Mouse (Mus musculus) retina, adult 2 months (tissue): ENCODE measurements around the gene Abhd16b.

Source experiments
- DNase-seq: peaks from one replicate; pipeline ENCODE4 v3.0.0-alpha.2; 2012; ENCODE audit warnings: low read depth, low spot score

Gene Abhd16b

DNA sequence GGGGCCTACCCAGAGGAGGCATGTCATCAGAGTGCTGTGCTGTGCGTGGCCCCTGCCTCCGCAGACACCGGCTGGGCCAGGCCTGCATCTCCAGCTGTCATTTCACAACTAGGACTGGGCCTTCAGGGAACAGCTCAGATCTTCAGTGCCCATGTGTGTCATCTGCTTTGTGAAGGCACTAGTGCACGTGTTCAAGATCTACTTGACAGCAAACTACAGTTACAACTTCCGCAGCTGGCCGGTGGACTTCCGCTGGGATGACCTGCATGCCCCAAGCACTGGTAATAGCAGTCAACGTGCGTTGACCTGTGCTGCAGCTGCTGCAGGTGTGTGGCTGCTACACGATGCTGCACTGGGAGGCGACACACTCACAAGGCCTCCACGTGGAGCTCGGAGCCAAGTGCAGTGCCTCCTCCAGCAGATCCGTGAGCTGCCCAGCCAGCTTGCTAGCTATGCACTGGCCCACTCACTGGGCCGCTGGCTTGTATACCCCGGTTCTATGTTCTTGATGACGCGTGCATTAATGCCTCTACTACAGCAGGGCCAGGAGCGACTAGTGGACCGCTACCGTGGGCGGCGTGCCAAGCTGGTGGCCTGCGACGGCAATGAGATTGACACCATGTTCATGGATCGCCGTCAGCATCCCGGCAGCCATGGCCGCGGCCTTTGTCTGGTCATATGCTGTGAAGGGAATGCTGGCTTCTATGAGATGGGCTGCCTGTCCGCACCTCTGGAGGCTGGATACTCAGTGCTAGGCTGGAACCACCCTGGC is at the start of gene Abhd16b:
TSS of gene Abhd16b (plus strand) at position 51 of the 772 bp plus-strand sequence.
- no peak for DNase-seq

DNA sequence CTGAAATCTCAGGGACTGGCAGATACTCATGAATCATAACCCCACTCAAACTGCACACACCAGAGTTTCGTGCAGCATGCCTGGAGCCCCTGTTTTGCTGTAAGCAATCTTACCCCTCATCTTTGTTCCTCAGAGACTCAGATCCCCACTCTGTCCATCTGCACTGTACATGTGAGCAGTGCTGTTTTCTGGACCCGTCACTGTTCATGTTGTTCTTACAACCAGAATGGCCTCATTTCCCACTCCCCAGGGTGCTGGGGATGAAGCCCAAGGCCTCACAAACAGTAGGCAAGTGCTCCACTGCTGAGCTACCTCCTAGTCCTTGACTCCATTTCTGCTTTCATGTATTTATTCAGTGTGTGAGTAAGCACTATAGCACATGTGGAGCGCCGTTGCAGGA is 40.8 kb upstream of the Abhd16b start:
- no peak for DNase-seq

DNA sequence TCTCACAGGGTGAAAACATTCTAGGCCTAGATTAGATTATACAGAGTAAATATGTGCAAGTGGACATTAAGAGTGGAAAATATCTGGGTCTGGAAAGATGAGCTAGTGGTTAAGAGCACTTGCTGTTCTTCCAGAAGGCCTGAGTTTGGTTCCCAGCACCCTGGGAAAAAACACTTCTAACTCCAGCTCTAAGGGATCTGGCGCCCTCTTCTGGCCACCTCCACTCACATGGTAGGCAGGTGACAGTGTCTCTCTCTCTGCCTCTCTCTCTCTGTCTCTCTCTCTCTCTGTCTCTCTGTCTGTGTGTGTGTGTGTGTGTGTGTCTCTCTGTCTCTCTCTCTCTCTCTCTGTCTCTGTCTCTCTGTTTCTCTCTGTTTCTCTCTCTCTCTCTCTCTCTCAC is 39.7 kb upstream of the Abhd16b start:
- DNase-seq = no peak

DNA sequence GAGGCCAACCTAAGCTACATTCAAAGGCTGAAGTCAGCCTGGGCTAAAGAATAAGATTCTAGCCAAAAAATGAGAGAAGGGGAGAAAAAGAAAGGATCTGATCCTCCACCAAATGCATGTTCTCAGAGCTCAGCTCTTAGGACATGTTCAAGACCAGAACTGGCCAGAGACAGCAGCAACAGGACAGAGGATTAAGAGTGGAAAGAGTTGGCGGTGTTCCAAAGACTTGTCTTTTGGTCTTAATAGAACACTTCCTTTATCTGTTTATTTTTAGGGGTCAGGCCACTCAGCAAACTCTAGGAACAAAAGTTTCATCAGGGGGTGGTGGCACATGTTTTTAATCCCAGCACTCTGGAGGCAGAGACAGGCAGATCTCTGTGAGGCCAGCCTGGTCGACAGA is 37.1 kb upstream of the Abhd16b start:
- no peak for DNase-seq

DNA sequence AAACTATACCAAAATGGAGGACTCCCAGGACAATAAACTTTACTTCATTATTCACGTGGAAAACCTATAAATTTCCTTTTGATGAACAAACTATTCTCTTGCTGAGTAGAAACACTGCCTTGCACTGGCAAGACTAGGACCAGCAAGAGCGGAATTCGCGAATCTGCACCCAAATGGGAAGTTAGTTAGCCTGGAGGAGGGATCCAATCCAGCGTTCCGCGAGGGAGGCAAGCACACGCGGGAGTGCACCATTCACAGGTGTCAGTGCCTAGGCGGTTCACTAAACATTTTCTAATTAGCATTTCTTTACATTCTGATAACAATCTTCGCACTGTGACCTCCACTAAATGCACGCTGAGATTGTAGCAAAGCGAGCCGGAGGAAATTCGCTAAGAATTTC is 35.2 kb upstream of the Abhd16b start:
- no peak for DNase-seq

DNA sequence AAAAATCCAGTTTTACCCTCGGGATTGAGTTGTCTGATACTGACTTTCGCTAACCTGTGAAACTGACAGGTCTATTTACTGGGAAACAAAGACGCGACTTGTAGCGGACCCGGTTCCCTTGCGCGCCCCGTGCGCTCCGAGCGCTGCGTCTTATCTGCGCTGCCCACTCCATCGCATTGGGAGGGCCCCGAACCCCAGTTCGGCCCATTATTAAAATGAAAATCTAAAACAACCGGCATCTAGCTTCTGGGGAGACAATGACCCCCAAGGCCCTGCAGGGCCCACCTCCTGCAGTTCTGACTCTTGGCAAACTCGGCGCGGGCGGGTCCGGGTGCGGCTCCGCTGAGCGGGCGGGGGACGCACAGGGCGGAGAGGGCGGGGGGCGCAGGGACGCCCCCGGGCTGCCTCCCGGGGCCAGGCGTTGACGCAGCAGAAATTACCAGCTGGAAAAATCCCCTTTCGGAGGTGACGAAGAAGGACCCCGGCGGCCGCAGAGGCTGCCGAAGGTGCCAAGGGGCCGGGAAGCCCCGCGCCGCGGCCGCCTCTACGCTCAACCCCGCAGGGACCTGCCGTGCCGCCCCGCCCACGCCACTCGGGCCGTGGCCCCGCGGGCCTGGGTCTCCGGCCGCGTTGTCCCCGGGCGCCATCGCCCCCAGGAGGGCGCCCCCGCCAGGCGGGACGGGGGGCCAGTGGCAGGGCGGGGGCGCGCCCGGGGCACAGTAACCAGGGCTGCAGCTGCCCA is 34.4 kb upstream of the Abhd16b start:
- no peak for DNase-seq

DNA sequence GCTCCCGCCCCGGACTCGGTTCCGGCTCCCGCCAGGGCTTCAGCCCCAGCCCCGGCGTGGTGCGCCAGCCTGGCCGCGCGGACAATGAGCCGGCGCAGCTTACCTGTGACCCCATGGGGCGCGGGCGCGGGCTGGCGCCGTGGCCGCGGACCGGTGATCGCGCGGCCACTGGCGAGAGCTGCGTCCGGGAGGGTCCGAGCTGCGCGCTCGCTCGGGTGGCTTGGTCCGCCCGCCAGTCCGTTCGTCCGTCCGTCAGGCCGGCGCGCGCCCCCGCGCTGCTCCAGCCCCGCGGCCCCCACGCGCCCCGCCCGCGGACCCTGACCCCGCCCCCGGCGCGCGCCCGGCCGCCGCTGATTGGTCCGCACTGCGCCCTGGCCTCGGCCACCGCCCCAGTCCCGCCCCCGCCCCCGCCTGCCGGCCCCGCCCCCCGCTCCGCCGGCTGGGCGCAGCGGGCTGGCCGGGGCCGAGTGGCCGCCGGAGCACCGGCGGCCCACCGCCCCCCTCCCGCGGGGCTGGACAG is 33.8 kb upstream of the Abhd16b start, which contains the start of gene Zbtb46:
TSS of gene Zbtb46 (minus strand) at position 274 of the 520 bp plus-strand sequence.
- peak; percentile 57 for DNase-seq

DNA sequence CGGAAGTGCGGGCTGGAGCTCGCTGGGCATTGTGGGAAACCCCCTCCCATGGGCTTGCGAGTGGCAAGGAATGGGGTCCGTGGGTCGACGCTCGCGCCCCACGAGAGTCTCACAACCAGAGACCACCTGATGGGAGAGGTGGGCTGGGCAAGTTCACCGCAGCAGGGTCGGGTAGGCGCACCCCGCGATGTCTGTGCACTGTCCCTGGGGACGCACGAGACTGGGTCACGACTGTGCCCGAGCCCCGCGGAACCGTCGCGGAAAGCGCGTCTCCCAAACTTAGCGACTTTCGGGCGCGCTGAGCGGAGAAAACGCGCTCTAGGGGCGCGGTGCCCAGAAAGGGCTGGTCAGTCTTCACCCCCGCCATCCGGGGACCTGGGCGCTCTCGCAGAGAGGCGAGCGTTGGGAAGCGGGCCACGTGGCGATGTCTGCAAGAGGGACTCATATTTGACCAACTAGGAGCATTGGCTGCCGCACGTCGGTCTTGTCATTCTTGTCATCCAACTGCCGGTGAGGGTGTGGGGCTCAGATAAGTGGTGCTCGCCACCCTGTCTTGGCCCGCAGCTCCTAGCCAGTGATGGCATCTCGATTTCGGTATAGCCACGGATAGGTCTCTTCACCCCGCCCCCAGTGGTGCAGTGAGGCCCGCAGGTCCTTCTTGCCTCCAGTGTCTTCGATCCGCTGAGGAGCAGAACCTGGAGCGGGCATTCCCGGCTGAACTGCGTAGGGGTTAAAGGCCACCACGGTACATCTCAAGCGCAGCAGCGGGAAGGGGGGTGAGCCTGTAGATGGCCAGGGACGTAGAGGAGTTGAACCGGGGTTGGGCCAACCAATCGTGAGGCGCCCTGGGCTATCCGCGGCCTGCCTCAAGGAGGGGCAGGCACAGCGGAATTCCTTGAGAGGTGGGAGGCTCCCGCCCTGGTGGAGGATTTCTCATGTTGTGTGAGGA is 33.1 kb upstream of the Abhd16b start:
- DNase-seq = no peak

DNA sequence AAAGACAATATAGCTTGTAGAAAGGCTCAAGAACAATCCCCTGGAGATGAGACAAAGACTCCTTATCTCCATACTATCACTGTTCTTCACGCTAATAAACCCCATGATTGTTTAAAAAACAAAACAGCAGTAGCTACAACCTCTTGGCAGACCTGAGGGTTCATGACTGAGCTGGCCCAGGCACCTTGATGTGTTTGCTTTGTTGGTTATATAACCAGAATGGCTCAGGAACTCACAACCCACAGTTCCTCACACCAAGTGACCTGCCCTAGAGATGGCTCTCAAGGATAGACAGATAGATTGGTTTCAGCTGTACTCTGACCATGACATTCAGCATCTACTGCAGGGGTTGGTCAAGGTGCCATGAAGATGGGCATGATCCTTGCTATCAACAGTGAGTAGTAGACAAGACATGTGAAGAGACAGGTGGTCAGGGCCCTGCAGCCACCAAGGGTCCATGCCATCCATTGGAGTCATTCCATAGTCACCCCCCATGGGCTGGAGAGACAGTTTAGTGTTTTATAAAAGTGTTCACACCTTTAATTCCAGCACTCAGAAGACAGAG is 31.4 kb upstream of the Abhd16b start:
- DNase-seq = no peak

DNA sequence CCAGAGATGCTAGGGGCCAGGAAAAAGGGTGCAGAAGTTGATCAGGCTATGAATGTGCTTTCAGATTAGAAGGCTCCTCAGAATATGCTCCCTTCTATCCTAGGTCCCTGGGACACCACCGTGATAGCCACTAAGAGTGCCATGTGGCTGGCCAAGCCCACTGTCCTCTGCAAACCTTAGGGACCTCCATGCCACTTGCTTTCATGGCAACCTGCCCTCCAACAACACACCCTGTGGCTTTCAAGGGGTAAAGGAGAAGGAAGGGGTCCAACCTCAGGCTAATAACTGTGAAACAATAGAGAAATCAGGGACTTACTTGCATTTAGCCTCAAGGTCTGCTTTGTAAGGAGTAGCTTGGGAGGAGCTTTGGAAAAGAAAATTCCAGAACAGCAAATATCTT is 30.4 kb upstream of the Abhd16b start:
- no peak for DNase-seq

DNA sequence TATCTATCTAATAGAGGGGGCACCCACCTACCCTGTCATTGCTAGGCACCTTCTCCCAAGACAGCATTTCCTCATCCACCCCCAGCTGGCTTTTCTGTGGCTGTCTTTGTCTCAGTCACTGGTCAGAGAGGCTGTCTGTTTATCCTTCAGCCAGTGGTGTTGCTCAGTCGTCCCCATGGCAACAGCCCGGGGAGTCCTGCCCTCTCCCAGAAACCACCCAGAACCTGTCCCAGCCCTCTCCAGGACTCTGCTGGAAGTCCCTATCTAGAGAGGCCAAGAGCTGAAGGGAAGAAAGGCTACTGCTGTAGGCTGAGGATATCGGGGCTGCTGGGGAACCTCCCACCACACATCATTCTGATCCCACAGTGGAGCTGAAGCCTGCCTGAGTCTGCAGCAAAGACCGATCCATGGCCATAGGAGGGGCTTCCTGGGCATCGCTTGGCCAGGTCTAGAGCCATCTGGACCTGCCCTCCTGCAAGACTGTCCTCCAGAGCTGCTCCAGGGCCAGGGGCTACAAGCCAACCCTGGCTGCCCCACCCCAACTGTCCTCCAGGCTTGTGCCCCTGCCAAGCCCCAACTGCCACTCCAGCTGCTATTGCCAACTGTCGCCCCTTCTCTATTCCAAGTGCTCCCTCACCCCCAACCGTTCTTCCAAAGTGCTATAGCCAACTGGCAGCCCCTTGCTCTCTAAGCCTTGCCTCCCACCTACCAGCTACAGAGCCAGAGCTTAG is 29.8 kb upstream of the Abhd16b start:
- DNase-seq = no peak

DNA sequence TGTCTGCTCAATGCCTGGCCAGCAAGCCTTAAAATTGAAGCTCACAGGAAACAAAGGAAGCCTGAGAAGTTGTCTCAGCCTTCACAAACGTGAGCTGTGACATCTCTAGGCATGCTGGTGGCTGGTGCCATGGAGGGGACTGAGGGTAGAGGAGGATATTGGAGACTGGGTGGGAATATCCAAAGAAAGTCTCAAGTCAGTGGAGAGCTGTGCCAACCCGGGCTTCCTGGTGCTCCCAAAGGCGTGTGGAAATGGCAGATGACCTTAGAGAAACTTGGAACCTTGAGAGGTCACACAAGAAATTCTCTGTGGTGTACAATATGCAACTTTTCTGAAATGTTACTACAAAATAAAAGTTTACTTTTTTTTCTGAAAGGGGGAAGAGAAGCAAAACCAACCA is 27.6 kb upstream of the Abhd16b start:
- DNase-seq = no peak

DNA sequence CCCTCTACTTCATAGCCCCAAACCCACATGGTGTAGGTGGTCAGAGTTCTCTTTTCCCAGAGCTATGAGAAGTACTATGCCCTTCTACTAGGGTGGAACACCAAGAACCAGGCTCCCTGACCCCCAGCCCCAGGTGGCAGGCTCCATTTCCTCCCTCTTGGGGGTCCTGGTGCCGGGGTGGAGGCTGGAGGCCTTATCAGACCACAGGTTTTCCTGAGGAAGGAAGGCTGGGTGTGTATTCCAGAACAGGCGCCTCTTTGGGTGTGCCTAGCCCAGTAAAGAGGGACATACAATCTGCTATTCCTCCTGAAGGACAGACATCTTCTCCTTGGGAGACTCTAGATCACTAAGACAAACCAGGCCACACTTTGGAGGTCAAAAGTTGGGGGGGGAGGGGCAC is 22.7 kb upstream of the Abhd16b start:
- DNase-seq = no peak

DNA sequence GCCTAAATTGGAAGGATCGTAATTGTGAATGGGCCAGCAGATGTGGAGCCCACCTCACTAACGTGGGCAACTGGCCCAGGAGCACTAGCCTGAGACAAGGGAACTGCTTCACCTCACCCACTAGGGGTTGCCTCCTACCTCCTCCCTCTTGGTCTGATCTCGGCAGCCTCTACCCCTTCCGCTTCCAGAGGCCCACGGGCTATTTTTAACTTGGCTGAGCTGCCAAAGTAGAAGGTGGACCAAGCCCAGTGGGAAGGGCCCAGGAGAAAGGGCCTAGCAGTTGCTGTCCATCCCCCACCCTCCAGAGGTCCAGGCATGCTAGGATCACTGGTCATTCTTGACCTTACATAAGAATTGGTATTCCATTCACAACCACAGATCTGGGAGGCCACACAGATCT is 21.8 kb upstream of the Abhd16b start:
- no peak for DNase-seq

DNA sequence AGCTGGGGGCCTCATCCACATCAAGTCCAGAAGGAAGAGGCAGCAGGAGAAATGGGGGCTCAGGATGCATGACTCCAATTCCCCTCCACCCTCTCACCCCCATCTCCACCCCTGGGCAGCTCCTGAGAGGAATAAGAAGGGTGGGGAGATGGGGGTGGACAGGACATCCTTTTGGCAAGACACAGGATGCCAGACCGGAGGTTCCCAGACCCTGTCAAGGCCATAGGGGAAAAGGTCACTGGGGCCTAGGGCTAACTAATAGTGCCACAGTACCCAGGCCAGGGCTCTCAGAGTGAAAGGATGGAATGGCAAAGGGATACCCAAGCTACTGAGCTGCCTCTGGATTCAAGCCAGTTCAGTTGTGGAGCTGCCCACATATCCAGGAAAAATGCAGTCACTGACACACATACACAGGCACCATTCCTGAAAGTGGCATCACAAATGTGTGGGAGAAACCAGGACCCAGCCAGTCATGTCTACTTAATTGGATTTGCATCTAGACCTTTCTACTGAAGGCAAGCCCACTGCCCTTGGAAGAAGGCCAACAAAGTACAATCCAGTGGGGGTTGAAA is 20.7 kb upstream of the Abhd16b start:
- DNase-seq = no peak

DNA sequence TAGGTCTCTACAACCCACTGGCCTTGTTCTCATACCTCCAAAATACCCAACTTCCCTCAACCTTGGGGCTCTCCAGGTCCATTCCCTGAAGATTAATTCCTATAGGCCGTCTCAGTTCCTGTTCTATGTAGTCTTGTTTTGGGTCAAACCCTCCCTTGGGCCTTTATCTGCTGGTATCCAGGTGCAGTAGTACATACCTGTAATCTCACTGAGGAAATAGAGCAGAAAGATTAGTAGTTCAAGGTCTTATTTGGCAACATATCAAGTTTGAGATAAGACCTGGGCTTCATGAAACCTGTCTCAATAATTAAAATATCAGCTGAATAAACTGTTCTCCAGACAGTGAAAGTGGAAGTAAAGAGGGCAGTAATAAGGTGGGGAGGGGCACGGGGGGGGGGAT is 9.9 kb upstream of the Abhd16b start:
- DNase-seq = no peak

DNA sequence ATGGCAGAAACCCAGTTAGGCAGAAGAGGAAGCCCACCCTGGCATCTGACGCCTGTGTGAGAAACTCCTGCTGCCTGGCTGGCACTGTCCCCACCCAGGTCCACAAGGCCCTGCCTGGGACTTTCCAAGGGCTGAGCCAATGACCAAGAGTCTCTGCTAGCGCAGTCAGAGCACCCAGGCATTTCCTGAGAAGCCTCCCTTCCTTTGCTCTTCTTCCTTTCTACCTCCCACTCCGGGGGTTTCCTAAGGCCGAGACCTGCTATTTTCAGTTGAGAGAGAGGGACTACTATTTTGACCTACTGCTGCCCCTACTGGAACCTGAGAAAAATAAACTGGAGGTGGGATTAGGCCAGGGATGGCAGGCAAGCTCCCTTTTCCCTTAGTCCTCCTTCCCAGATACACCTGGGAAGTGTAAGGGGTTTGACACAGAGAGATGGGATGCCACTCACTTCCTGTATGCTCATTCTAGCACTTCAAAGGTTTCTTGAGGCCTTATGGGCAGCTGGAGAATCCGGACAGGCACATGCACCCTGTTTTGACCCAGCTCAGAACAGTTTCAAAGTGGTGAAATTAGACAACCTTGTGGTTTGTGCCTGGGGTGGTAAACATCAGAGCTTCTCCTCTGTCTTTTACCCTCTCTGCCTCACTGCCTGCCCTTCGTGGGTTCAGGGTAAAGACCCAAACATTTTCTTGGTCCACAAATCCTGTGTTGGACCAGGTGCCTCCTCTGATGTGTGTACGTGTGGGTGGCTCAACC is 9.3 kb upstream of the Abhd16b start:
- no peak for DNase-seq

DNA sequence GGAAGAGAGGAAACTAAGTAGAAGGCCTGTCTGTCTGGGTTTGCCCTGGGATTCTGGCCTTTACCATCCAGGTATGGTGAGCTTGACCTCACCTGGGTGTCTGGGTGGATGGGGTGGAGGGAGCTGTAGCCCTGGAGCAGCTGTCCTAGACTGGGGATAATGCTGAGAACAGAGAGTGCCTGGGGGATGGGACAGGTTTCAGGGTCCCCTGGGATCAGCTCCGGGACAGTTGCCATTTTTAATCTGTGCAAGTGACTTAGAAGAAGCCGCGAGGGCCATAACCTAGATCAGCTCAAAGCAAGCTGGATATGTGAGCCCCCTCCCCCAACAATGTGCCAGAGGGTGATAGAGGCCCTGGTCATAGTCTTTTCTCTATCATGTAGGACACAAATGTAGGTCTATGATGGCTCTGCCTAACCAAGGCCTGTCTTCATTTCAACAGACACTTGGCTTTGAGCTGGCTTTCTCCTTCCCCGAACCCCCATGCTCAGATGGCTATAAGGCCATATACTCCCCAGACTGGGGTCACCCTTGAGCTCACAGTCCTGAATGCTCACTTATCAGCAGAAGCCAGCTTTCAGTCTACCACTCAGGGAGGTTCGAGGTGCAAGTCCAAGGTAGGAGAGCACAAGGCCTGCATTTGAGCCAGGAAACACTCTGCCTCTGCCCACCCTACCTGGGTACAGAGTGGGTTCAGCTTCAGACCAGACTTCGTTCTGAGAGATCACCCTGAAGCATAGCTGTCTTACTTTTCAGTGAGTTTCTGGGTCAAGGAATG is 8.4 kb upstream of the Abhd16b start:
- DNase-seq = no peak

DNA sequence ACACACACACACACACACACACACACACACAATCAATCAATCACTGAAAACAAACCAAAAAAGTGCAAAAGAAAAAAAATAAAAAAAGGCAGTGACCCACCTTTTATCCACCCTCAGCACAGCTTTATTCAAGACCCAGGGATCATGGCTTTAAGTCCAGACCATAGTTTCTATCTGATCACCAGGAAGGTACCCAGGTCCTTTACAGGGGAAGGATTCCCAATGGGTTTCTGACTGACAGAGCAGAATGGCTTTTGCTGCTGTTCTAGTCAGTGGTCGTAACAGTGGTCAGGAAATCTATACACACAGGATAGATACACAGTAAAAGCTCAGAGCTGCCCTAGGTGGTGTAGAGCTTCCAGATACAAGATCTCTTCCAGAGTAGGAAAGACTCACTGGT is 7.3 kb upstream of the Abhd16b start:
- no peak for DNase-seq
